Mouse (Mus musculus) limb, embryonic 15.5 days (tissue): ENCODE measurements around the gene Ulk4. TPM values are rescaled to one million over a fixed set of nuclear protein-coding genes. Genes with fewer than 3 reads are reported as not detected.

Experiments used
- ATAC-seq: fragments of 200-750 bp; cut with Nextera tagmentation; 2 replicates; pipeline ENCODE4 v1.8.0; 2017; ENCODE audit warnings: low read depth, moderate TSS enrichment; ENCODE audit not compliant: insufficient number of reproducible peaks, low FRiP score, low TSS enrichment
- H3K27ac ChIP-seq: fragments of 300-500 bp; sonication (generic); 2 replicates; pipeline ENCODE4 v1.5.1; 2015; ENCODE audit warnings: moderate library complexity, mild to moderate bottlenecking, inconsistent platforms
- H3K27me3 ChIP-seq: fragments of 300-500 bp; sonication (generic); 2 replicates; pipeline ENCODE4 v1.6.1; 2015; ENCODE audit warnings: inconsistent platforms
- H3K36me3 ChIP-seq: fragments of 300-500 bp; sonication (generic); 2 replicates; pipeline ENCODE4 v1.6.1; 2015; ENCODE audit warnings: inconsistent platforms
- H3K4me1 ChIP-seq: fragments of 300-500 bp; sonication (generic); 2 replicates; pipeline ENCODE4 v1.6.1; 2015; ENCODE audit warnings: inconsistent platforms
- H3K4me2 ChIP-seq: fragments of 300-500 bp; sonication (generic); 2 replicates; pipeline ENCODE4 v1.6.1; 2015; ENCODE audit warnings: mild to moderate bottlenecking, inconsistent platforms
- H3K4me3 ChIP-seq: fragments of 300-500 bp; sonication (generic); 2 replicates; pipeline ENCODE4 v1.5.1; 2015; ENCODE audit warnings: mild to moderate bottlenecking, inconsistent platforms
- H3K9ac ChIP-seq: fragments of 300-500 bp; sonication (generic); 2 replicates; pipeline ENCODE4 v1.6.1; 2015; ENCODE audit warnings: inconsistent platforms
- H3K9me3 ChIP-seq: fragments of 300-500 bp; sonication (generic); 2 replicates; pipeline ENCODE4 v1.6.1; 2016; ENCODE audit warnings: inconsistent platforms
- WGBS: fragments of 180-500 bp; shearing (Covaris S2); methylation state at CpG from one replicate; pipeline ENCODE4 v1.1.7; 2015; 5-methylcytosine and 5-hydroxymethylcytosine counted together
- polyA plus RNA-seq: library from polyadenylated mRNA; unstranded; fragments of >200 nt; fragmentation: Nextera tagmentation; extraction: Ambion mirVana; gene quantifications from 2 replicates; pipeline ENCODE4 v1.2.1, GENCODE M21; 2015

The Ulk4 gene
- polyA plus RNA-seq, 1 experiment from 2014 or later = 149 TPM

- no peak overlapping the region for H3K9ac ChIP-seq
- H3K4me2 ChIP-seq = no peak overlapping the region
- WGBS = 75% methylated on average over 6 of the region's 6 CpGs
- no peaks in the 10 kb centered on the region for H3K27me3 ChIP-seq
- H3K4me3 ChIP-seq = no peak overlapping the region
- H3K9me3 ChIP-seq = no peaks in the 10 kb centered on the region
- H3K27ac ChIP-seq = no peak overlapping the region
- no peak for ATAC-seq
- peaks cover 46% of the 10 kb centered on the region for H3K4me1 ChIP-seq
- H3K36me3 ChIP-seq = peaks cover 3% of the 10 kb centered on the region; the same call in 1 of the 2 replicates
These were observed 34.8 kb upstream of the Ulk4 start for GRCm38 (mm10) chr9:121311846-121312236.

- 79% methylated on average over 7 of the region's 7 CpGs for WGBS
- H3K27me3 ChIP-seq = no peaks in the 10 kb centered on the region
- no peaks in the 10 kb centered on the region for H3K9me3 ChIP-seq
- H3K9ac ChIP-seq = no peak overlapping the region
- H3K4me1 ChIP-seq = peaks cover 41% of the 10 kb centered on the region
- ATAC-seq = no peak
- H3K4me3 ChIP-seq = no peak overlapping the region
- H3K36me3 ChIP-seq = peaks cover 5% of the 10 kb centered on the region; the same call in 1 of the 2 replicates
- H3K4me2 ChIP-seq = no peak overlapping the region
- H3K27ac ChIP-seq = no peak overlapping the region
These were observed 33.5 kb upstream of the Ulk4 start for GRCm38 (mm10) chr9:121310501-121310900.

GRCm38 (mm10) chr9:121309287-121309686 is 32.3 kb upstream of the Ulk4 start:
- Histone ChIP-seq H3K27me3 (no peaks in the 10 kb centered on the region), H3K36me3 (peaks cover 5% of the 10 kb centered on the region; the same call in 1 of the 2 replicates), H3K4me2 (no peak overlapping the region), H3K4me3 (no peak overlapping the region), H3K9ac (no peak overlapping the region), H3K27ac (no peak overlapping the region), H3K9me3 (no peaks in the 10 kb centered on the region), H3K4me1 (peaks cover 32% of the 10 kb centered on the region)
- no peak for ATAC-seq
- 55% methylated on average over 4 of the region's 4 CpGs for WGBS

GRCm38 (mm10) chr9:121305456-121305855 is 28.5 kb upstream of the Ulk4 start:
- H3K27ac ChIP-seq = no peak overlapping the region
- WGBS = 90% methylated on average over 4 of the region's 4 CpGs
- H3K36me3 ChIP-seq = peaks cover 5% of the 10 kb centered on the region; the same call in 1 of the 2 replicates

GRCm38 (mm10) chr9:121304520-121304919 is 27.5 kb upstream of the Ulk4 start:
- no peak overlapping the region for H3K4me2 ChIP-seq
- H3K9me3 ChIP-seq = no peaks in the 10 kb centered on the region
- 74% methylated on average over 10 of the region's 10 CpGs for WGBS
- no peak overlapping the region for H3K27ac ChIP-seq
- no peak overlapping the region for H3K9ac ChIP-seq
- no peak overlapping the region for H3K4me3 ChIP-seq
- H3K27me3 ChIP-seq = no peaks in the 10 kb centered on the region
- H3K4me1 ChIP-seq = peaks cover 25% of the 10 kb centered on the region
- H3K36me3 ChIP-seq = 0 out of 2 replicates have a peak, but pooled peaks cover 3% of the 10 kb centered on the region
- ATAC-seq = no peak

More at GRCm38 (mm10) chr9:121305456-121305855, 28.5 kb upstream of the Ulk4 start:
- H3K4me2 ChIP-seq = no peak overlapping the region
- no peak for ATAC-seq
- H3K4me1 ChIP-seq = peaks cover 21% of the 10 kb centered on the region
- H3K27me3 ChIP-seq = no peaks in the 10 kb centered on the region
- H3K9ac ChIP-seq = no peak overlapping the region
- H3K9me3 ChIP-seq = no peaks in the 10 kb centered on the region
- H3K4me3 ChIP-seq = no peak overlapping the region

GRCm38 (mm10) chr9:121303748-121304147 is 26.8 kb upstream of the Ulk4 start:
- 62% methylated on average over 9 of the region's 9 CpGs for WGBS
- Histone ChIP-seq H3K27ac (no peak overlapping the region), H3K4me1 (peaks cover 27% of the 10 kb centered on the region), H3K4me3 (no peak overlapping the region), H3K9me3 (no peaks in the 10 kb centered on the region), H3K27me3 (no peaks in the 10 kb centered on the region), H3K36me3 (0 out of 2 replicates have a peak, but pooled peaks cover 3% of the 10 kb centered on the region), H3K4me2 (no peak overlapping the region), H3K9ac (no peak overlapping the region)
- no peak for ATAC-seq

- Histone ChIP-seq H3K4me3 (no peak overlapping the region), H3K4me1 (peaks cover 33% of the 10 kb centered on the region), H3K9me3 (no peaks in the 10 kb centered on the region), H3K4me2 (no peak overlapping the region), H3K36me3 (0 out of 2 replicates have a peak, but pooled peaks cover 3% of the 10 kb centered on the region), H3K9ac (no peak overlapping the region), H3K27ac (0 out of 2 replicates have a peak overlapping the region, but pooled peaks have one; percentile 22), H3K27me3 (no peaks in the 10 kb centered on the region)
- 61% methylated on average over 6 of the region's 6 CpGs for WGBS
- ATAC-seq = no peak
These were observed 26.1 kb upstream of the Ulk4 start for GRCm38 (mm10) chr9:121303086-121303485.

- Histone ChIP-seq H3K36me3 (0 out of 2 replicates have a peak, but pooled peaks cover 3% of the 10 kb centered on the region), H3K9ac (no peak overlapping the region), H3K4me2 (no peak overlapping the region), H3K27me3 (no peaks in the 10 kb centered on the region), H3K27ac (no peak overlapping the region), H3K4me1 (peaks cover 33% of the 10 kb centered on the region), H3K4me3 (no peak overlapping the region), H3K9me3 (no peaks in the 10 kb centered on the region)
- 87% methylated on average over 7 of the region's 8 CpGs for WGBS
- no peak for ATAC-seq
These were observed 25.5 kb upstream of the Ulk4 start for GRCm38 (mm10) chr9:121302543-121302942.

GRCm38 (mm10) chr9:121301041-121301920 is 24.3 kb upstream of the Ulk4 start:
- WGBS = 81% methylated on average over 22 of the region's 22 CpGs
- H3K27ac ChIP-seq = no peak overlapping the region
- peaks cover 38% of the 10 kb centered on the region for H3K4me1 ChIP-seq

GRCm38 (mm10) chr9:121299976-121300570 is 23.1 kb upstream of the Ulk4 start:
- peaks cover 38% of the 10 kb centered on the region for H3K4me1 ChIP-seq
- H3K9ac ChIP-seq = no peak overlapping the region
- 72% methylated on average over 19 of the region's 19 CpGs for WGBS
- ATAC-seq = no peak
- peaks cover 12% of the 10 kb centered on the region; the same call in 1 of the 2 replicates for H3K27me3 ChIP-seq
- H3K4me2 ChIP-seq = no peak overlapping the region
- no peaks in the 10 kb centered on the region for H3K9me3 ChIP-seq
- H3K4me3 ChIP-seq = no peak overlapping the region
- no peak overlapping the region for H3K27ac ChIP-seq
- H3K36me3 ChIP-seq = no peaks in the 10 kb centered on the region

More at GRCm38 (mm10) chr9:121301041-121301920, 24.3 kb upstream of the Ulk4 start:
- Histone ChIP-seq H3K4me2 (no peak overlapping the region), H3K36me3 (no peaks in the 10 kb centered on the region), H3K27me3 (peaks cover 6% of the 10 kb centered on the region; the same call in 1 of the 2 replicates), H3K4me3 (no peak overlapping the region), H3K9ac (no peak overlapping the region), H3K9me3 (no peaks in the 10 kb centered on the region)
- ATAC-seq = no peak

GRCm38 (mm10) chr9:121299223-121299755 is 22.3 kb upstream of the Ulk4 start:
- 76% methylated on average over 9 of the region's 9 CpGs for WGBS
- no peak overlapping the region for H3K9ac ChIP-seq
- peak overlapping the region; percentile 74; the same call in 1 of the 2 replicates for H3K4me2 ChIP-seq
- no peaks in the 10 kb centered on the region for H3K9me3 ChIP-seq
- ATAC-seq = no peak
- peaks cover 14% of the 10 kb centered on the region; the same call in 1 of the 2 replicates for H3K27me3 ChIP-seq
- peak overlapping the region; percentile 91; the same call in 1 of the 2 replicates for H3K4me3 ChIP-seq
- peaks cover 38% of the 10 kb centered on the region for H3K4me1 ChIP-seq
- H3K36me3 ChIP-seq = no peaks in the 10 kb centered on the region
- no peak overlapping the region for H3K27ac ChIP-seq
